Mouse (Mus musculus) urinary bladder, postnatal 4 days (tissue): ENCODE measurements at regions not wholly inside any gene's neighbourhood (a gene's known extent, or its start where the extent isn't known, plus 50 kb on each side); places are given as distances from the start of the nearest gene placed in this dataset.

Experiments used
- DNase-seq, 2 experiments: peaks; one replicate each; pipeline ENCODE4 v3.0.0; 2021 to 2022; ENCODE audit warnings: low spot score in 2 of 2

- DNase-seq = no peak
Measured at GRCm38 (mm10) chr4:12769092-12769491, 597.3 kb upstream of the Fam92a start.

- DNase-seq = no peak
Measured at GRCm38 (mm10) chr4:12766763-12767162, 594.9 kb upstream of the Fam92a start.

- DNase-seq = no peak
Measured at GRCm38 (mm10) chr4:12750817-12751216, 579.0 kb upstream of the Fam92a start.

GRCm38 (mm10) chr4:12749874-12750273, 578.1 kb upstream of the Fam92a start:
- no peak for DNase-seq

- no peak for DNase-seq
Measured at GRCm38 (mm10) chr4:12743714-12744327, 572.0 kb upstream of the Fam92a start.

- no peak for DNase-seq
Measured at GRCm38 (mm10) chr4:12736411-12736810, 564.6 kb upstream of the Fam92a start.

- no peak for DNase-seq
Measured at GRCm38 (mm10) chr4:12700189-12700588, 528.4 kb upstream of the Fam92a start.

- DNase-seq = no peak
Measured at GRCm38 (mm10) chr4:12677814-12678213, 506.0 kb upstream of the Fam92a start.

GRCm38 (mm10) chr4:12671399-12671798, 499.6 kb upstream of the Fam92a start:
- DNase-seq = no peak

GRCm38 (mm10) chr4:12663176-12663575, 491.4 kb upstream of the Fam92a start:
- no peak for DNase-seq

- no peak for DNase-seq
Measured at GRCm38 (mm10) chr4:12662683-12663082, 490.9 kb upstream of the Fam92a start.

- no peak for DNase-seq
Measured at GRCm38 (mm10) chr4:12659084-12659483, 487.3 kb upstream of the Fam92a start.

- DNase-seq = no peak
Measured at GRCm38 (mm10) chr4:12658594-12658993, 486.8 kb upstream of the Fam92a start.

GRCm38 (mm10) chr4:12657820-12658219, 486.0 kb upstream of the Fam92a start:
- DNase-seq = no peak

- no peak for DNase-seq
Measured at GRCm38 (mm10) chr4:12656924-12657603, 485.2 kb upstream of the Fam92a start.

GRCm38 (mm10) chr4:12655457-12656228, 483.8 kb upstream of the Fam92a start:
- DNase-seq = no peak

GRCm38 (mm10) chr4:12654568-12655456, 483.0 kb upstream of the Fam92a start:
- DNase-seq = no peak

- DNase-seq = no peak
Measured at GRCm38 (mm10) chr4:12647732-12648131, 475.9 kb upstream of the Fam92a start.

GRCm38 (mm10) chr4:12642525-12642928, 470.7 kb upstream of the Fam92a start:
- no peak for DNase-seq

- DNase-seq = no peak
Measured at GRCm38 (mm10) chr4:12629375-12629821, 457.6 kb upstream of the Fam92a start.

- DNase-seq = no peak
Measured at GRCm38 (mm10) chr4:12628702-12629374, 457.0 kb upstream of the Fam92a start.
